Mouse (Mus musculus) gastrocnemius, adult 2 months (tissue): ENCODE data around the gene Olfr1389. TPM values are rescaled to one million over a fixed set of nuclear protein-coding genes. Genes with fewer than 3 reads are reported as not detected.
"Not testable (repeated sequence)": the region's sequence is repeated elsewhere in the genome, so short reads cannot be mapped to it uniquely, and the experiment has no call there.

ENCODE experiments used
- DNase-seq: peaks from one replicate; pipeline ENCODE4 v3.0.0; 2022
- H3K27ac ChIP-seq: fragments of 200-600 bp; 2 replicates; pipeline ENCODE4 v1.8.1; 2022; ENCODE audit warnings: mild to moderate bottlenecking
- H3K4me3 ChIP-seq: fragments of 200-600 bp; 2 replicates; pipeline ENCODE4 v1.8.1; 2022; ENCODE audit warnings: mild to moderate bottlenecking, moderate library complexity
- CTCF ChIP-seq: fragments of 200-600 bp; IDR thresholded peaks from 2 replicates; pipeline ENCODE4 v1.8.1; 2022; ENCODE audit warnings: antibody characterized with exemption, mild to moderate bottlenecking, moderate library complexity
- intact Hi-C: fragments of 180-260 bp; cut with DNase I; formaldehyde crosslinking; loops from one replicate; pipeline ENCODE4 v1.15.1; 2025
- long read RNA-seq, 2 experiments: library from polyadenylated mRNA; stranded (forward); transcript quantifications; one replicate each; pipeline ENCODE4 v2.0.0; 2021
- total RNA-seq, 2 experiments: library from RNA; stranded (reverse); gene quantifications; 2 replicates each; pipeline ENCODE4 v1.2.3; 2021

The Olfr1389 gene
- total RNA-seq, result not detected
- long read RNA-seq, experiment 1, result 0 reads
- long read RNA-seq, experiment 2, result 0 reads

DNA sequence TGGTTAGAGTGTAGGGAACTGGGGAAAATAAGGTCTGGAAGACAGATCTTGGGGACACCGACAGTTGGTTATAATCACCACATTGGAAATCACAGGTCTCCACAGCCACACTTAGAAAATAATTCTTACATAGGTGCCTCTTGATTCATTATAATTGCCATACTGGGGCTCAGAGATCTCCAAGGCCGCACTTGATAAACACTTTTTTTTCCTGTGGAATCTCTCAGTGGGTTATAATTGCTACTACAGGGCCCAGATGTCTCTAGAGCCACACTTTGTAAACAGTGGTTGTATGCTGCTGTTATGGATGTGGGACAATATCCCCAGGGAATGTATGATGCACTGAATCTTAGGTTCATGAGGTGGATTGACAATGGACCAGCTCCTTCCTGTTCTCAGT lies at the start of gene Olfr1389:
Olfr1389 (plus strand) TSS at position 301 of the 400 bp plus-strand sequence.
- intact Hi-C loops, result no loop called here
- TF ChIP-seq CTCF, result no peak
- Histone ChIP-seq H3K27ac (no peak within 1 kb of the TSS), H3K4me3 (no peak within 1 kb of the TSS)
- DNase-seq, result no peak

DNA sequence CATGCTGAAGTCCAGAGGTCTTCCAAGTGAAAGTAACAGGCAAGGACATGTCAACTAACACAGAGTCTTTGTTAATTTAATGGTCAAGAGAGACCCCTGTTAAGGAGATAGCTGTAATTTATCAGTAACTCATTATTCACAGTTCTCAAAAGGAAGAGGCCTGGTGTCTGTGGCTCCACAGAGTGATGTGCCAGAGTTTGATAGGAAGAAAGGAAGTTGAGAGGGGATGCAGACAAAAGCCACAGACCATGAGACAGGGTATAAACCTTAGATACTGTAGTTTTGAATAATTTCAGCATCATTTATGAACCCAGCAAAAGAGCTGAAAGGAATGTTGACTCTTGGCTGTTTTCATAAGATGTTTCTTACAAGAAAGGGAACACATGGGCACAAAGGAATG lies 39.7 kb upstream of the Olfr1389 start:
- no peak overlapping the region for H3K4me3 ChIP-seq
- intact Hi-C loops, result no loop called here
- no peak overlapping the region for H3K27ac ChIP-seq
- DNase-seq, result no peak
- TF ChIP-seq CTCF, result no peak

- intact Hi-C loops, H3K27ac ChIP-seq, DNase-seq, H3K4me3 ChIP-seq: not testable (repeated sequence)
Measured at GRCm38 (mm10) chr11:49386118-49386517, 36.7 kb upstream of the Olfr1389 start.

DNA sequence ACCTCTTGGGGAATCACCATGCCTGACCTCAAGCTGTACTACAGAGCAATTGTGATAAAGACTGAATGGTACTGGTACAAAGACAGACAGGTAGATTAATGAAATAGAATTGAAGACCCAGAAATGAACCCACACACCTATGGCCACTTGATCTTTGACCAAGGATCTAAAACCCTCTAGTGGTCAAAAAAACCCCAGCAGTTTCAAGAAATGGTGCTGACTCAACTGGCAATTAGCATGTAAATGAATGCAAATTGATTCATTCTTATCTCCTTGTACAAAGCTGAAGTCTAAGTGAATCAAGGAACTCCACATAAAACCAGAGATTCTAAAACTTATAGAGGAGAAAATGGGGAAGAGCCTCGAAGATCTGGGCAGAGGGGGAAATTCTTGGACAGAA lies 30.2 kb upstream of the Olfr1389 start:
- not testable (repeated sequence) for H3K4me3 ChIP-seq

DNA sequence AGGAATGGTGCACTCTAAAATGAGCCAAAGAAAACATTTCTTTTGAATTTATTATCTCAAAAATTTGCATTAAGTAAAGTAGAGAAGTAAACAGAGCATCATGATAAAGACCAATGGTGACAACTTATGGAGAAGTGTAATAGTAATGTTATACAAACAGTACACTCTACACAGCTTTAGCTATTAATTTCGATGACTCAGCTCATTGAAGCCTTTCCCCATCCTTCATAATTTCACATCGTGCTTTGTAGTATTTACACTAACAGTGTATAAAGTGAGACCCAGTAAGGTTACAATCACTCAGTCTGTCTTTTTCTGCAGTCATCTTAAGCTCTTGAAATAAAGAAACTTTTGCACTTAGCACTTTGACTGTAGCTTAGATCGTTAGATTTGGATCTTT lies 16.1 kb upstream of the Olfr1389 start:
- intact Hi-C loops, result no loop called here
- no peak overlapping the region for H3K27ac ChIP-seq
- DNase-seq, result no peak
- no peak overlapping the region for H3K4me3 ChIP-seq
- no peak for TF ChIP-seq CTCF

More for the DNA sequence above, 30.2 kb upstream of the Olfr1389 start:
- intact Hi-C loops, DNase-seq, H3K27ac ChIP-seq: not testable (repeated sequence)

GRCm38 (mm10) chr11:49410540-49410939 lies 12.3 kb upstream of the Olfr1389 start:
- H3K27ac ChIP-seq, result no peak overlapping the region
- H3K4me3 ChIP-seq, result no peak overlapping the region
- DNase-seq, result no peak
- intact Hi-C loops, result no loop called here
- TF ChIP-seq CTCF, result peak; percentile 48

DNA sequence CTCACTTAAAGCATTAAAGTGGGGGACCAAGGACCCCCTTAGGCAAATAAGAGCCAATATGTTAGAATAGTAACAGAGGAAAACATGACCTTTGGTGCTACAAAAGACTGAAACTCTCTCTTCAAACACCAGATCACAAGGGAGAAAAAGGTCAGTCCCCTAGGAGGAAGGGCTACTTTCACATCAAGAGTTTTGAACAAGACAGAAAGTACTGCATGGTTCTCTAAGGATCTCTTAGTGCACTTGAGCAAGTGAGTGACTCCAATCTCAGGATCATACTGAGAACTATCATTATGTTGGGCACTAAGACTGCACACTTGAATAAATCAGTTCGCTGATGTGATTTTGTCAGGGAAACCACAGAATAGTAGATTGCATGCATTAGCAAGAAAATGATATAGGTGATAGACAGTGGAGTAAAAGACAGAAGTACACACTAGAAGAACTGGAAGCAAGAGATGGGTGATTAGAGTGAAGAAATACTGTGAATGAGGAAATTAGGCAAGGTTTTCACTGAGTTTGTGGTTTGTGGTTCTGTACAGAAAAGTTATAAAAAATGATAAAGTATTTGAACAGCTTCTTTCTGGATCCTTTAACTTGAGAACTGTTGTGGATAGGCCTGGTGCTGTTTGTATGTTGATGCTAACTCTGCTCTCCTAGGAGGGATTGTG lies 2.5 kb downstream of the Olfr1389 start:
- intact Hi-C loops, result no loop called here
- Histone ChIP-seq H3K4me3 (no peak overlapping the region), H3K27ac (no peak overlapping the region)
- TF ChIP-seq CTCF, result no peak
- DNase-seq, result no peak

DNA sequence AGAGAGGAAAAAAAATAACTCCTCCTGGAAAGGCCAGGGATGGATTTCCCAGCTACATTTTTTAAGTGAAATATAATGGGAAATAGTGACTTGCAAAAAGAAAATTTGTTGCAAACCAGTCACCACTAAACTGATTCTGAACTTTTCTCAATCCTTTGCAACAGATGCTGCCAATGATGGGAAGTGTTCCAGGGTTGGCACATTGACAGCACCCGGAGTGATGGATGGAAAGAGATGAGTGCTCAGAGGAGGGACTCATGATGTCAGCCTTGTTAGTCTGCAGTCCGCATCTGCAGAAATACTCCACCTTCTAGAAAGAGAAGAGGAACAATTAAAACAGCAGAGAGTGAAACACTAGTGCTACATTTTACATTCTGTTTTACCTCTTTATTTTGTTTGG lies 6.8 kb downstream of the Olfr1389 start:
- Histone ChIP-seq H3K27ac (no peak overlapping the region), H3K4me3 (no peak overlapping the region)
- no peak for DNase-seq
- intact Hi-C loops, result no loop called here
- no peak for TF ChIP-seq CTCF

DNA sequence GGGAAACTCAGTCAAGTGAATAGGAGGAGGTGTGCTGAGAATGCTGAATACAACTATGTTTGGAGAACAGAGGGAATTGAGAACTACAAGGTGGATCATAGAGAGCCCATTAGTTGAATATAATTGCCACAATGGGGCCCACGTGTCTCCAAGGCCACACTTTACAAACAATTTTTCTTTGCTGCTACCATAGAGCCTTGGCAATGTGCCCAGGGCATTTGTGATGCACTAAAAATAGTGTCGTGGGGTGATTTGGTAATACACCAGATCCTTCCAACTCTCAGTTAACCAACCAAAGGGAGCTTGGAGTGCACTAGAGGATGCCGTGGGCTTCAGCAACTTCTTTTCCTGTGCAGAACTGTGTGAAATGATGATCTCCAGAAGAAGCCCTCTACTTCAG lies 13.5 kb downstream of the Olfr1389 start, which contains the start of gene Olfr1388:
Olfr1388 (plus strand) TSS at position 214 of the 400 bp plus-strand sequence.
- Histone ChIP-seq H3K27ac (no peak within 1 kb of the TSS), H3K4me3 (no peak within 1 kb of the TSS)
- DNase-seq, result no peak
- TF ChIP-seq CTCF, result no peak
- intact Hi-C loops, result no loop called here

DNA sequence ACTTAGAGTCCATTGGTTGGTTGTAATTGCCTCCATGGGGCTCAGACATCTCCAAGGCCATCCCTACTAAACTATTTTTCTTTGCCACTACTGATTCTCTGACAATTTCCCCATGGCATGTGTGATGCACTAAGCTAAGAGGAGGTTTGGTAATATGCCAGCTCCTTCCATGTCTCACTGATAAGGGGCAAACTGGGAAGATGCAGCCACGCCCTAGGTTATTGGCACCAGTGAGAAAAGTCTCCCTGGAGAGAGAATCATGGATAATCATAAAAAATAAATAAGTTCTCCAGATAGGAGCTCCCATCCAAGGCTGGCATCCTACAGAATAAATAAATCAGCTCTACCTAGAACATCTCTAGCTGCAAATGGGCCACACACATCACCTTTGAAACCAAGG lies 32.2 kb downstream of the Olfr1389 start, which contains the start of gene Olfr1387:
Olfr1387 (plus strand) TSS at position 301 of the 400 bp plus-strand sequence.
- H3K4me3 ChIP-seq, result no peak within 1 kb of the TSS
- TF ChIP-seq CTCF, result no peak
- no peak for DNase-seq
- H3K27ac ChIP-seq, result no peak within 1 kb of the TSS
- intact Hi-C loops, result no loop called here

GRCm38 (mm10) chr11:49464746-49465145 lies 41.9 kb downstream of the Olfr1389 start, which contains the start of gene Olfr1386:
Gene Olfr1386 (plus strand): TSS chr11:49465046.
- H3K27ac ChIP-seq, intact Hi-C loops, DNase-seq: not testable (repeated sequence)

More at GRCm38 (mm10) chr11:49464746-49465145, 41.9 kb downstream of the Olfr1389 start, which contains the start of gene Olfr1386:
- not testable (repeated sequence) for H3K4me3 ChIP-seq

Other genes starting within 250 kb of the Olfr1389 start
- 1 to 10 TPM in 1 of 2 experiments, under 1 TPM in 1; 0.97 to 3.6 TPM for gene Btnl9, start 235.9 kb upstream of the Olfr1389 start, total RNA-seq
- gene Zfp62, start 219.8 kb upstream of the Olfr1389 start, total RNA-seq, result 10 to 100 TPM; 25.8 to 32.6 TPM
- 10 to 100 TPM; 42.0 to 48.0 TPM for gene Mgat1, start 178.9 kb upstream of the Olfr1389 start, total RNA-seq
- not detected for gene Olfr1393, start 144.8 kb upstream of the Olfr1389 start, total RNA-seq
- not detected for gene Olfr1392, start 137.8 kb upstream of the Olfr1389 start, total RNA-seq
- gene Olfr10, start 118.3 kb upstream of the Olfr1389 start, total RNA-seq, result not detected
- gene Olfr1391, start 100.3 kb upstream of the Olfr1389 start, total RNA-seq, result not detected
- not detected for gene Olfr1390, start 87.9 kb upstream of the Olfr1389 start, total RNA-seq
- under 1 TPM in 1 of 2 experiments, not detected in 1; 0.13 TPM for gene Olfr1388, start 13.6 kb downstream of the Olfr1389 start, total RNA-seq
- gene Olfr1387, start 32.3 kb downstream of the Olfr1389 start, total RNA-seq, result not detected
- gene Olfr1386, start 42.0 kb downstream of the Olfr1389 start, total RNA-seq, result not detected
- gene Olfr1385, start 66.0 kb downstream of the Olfr1389 start, total RNA-seq, result not detected
- gene Olfr1384, start 83.7 kb downstream of the Olfr1389 start, total RNA-seq, result not detected
- gene Olfr1383, start 96.6 kb downstream of the Olfr1389 start, total RNA-seq, result under 1 TPM in 1 of 2 experiments, not detected in 1; 0.28 TPM
- gene Olfr1382, start 105.2 kb downstream of the Olfr1389 start, total RNA-seq, result not detected
- not detected for gene Olfr1381, start 120.4 kb downstream of the Olfr1389 start, total RNA-seq
- gene Olfr1380, start 133.8 kb downstream of the Olfr1389 start, total RNA-seq, result not detected
- gene Flt4, start 186.2 kb downstream of the Olfr1389 start, total RNA-seq, result 1 to 10 TPM; 2.8 to 4.3 TPM
- gene Scgb3a1, start 240.5 kb downstream of the Olfr1389 start, total RNA-seq, result not detected